Mouse (Mus musculus): Measurements from ENCODE around the gene Acsl6.
A peak's percentile ranks its signal among the peaks of the same experiment; 100 is the strongest.
"Not testable (repeated sequence)": the region's sequence is repeated elsewhere in the genome, so short reads cannot be mapped to it uniquely, and the experiment has no call there.

Gene Acsl6

GRCm38 (mm10) chr11:54303728-54304470 is at the start of gene Acsl6:
TSS of gene Acsl6 (plus strand) at chr11:54303798.
- peak; percentile 66 for DNase-seq

GRCm38 (mm10) chr11:54254114-54254513 is 49.5 kb upstream of the Acsl6 start:
- no peak for DNase-seq

- DNase-seq, result peak; percentile 81
Observed at GRCm38 (mm10) chr11:54256624-54257376, 46.8 kb upstream of the Acsl6 start.

GRCm38 (mm10) chr11:54263405-54264031 is 40.1 kb upstream of the Acsl6 start:
- DNase-seq, result no peak

- peak; percentile 72 for DNase-seq
Observed at GRCm38 (mm10) chr11:54264542-54264941, 39.1 kb upstream of the Acsl6 start.

- no peak for DNase-seq
Observed at GRCm38 (mm10) chr11:54267177-54267576, 36.4 kb upstream of the Acsl6 start, which contains the start of gene Il3. TSS of gene Il3 (minus strand) at chr11:54267277.

GRCm38 (mm10) chr11:54269191-54269896 is 34.3 kb upstream of the Acsl6 start:
- no peak for DNase-seq

GRCm38 (mm10) chr11:54271437-54271949 is 32.1 kb upstream of the Acsl6 start:
- no peak for DNase-seq

- DNase-seq, result no peak
Observed at GRCm38 (mm10) chr11:54287821-54288453, 15.7 kb upstream of the Acsl6 start.

- DNase-seq, result no peak
Observed at GRCm38 (mm10) chr11:54292163-54292562, 11.4 kb upstream of the Acsl6 start.

- no peak for DNase-seq
Observed at GRCm38 (mm10) chr11:54293980-54294807, 9.4 kb upstream of the Acsl6 start.

- no peak for DNase-seq
Observed at GRCm38 (mm10) chr11:54295971-54296370, 7.6 kb upstream of the Acsl6 start.

- DNase-seq, result no peak
Observed at GRCm38 (mm10) chr11:54296734-54297133, 6.9 kb upstream of the Acsl6 start.

- DNase-seq, result not testable (repeated sequence)
Observed at GRCm38 (mm10) chr11:54297471-54297870, 6.1 kb upstream of the Acsl6 start.

- no peak for DNase-seq
Observed at GRCm38 (mm10) chr11:54298777-54299176, 4.8 kb upstream of the Acsl6 start.

- peak; percentile 55 for DNase-seq
Observed at GRCm38 (mm10) chr11:54301994-54302393, 1.6 kb upstream of the Acsl6 start.

- DNase-seq, result peak; percentile 34
Observed at GRCm38 (mm10) chr11:54302606-54303005, 992 bp upstream of the Acsl6 start.

- peak; percentile 14 for DNase-seq
Observed at GRCm38 (mm10) chr11:54303076-54303727, 396 bp upstream of the Acsl6 start.

- peak; percentile 67 for DNase-seq
Observed at GRCm38 (mm10) chr11:54304471-54304873, 874 bp downstream of the Acsl6 start.

- no peak for DNase-seq
Observed at GRCm38 (mm10) chr11:54305331-54305730, 1.7 kb downstream of the Acsl6 start.
